Mouse (Mus musculus) thymus, adult 2 months (tissue): ENCODE data around the gene Gng12.

Source experiments
- CTCF ChIP-seq: fragments of 200-500 bp; IDR thresholded peaks from 2 replicates; pipeline ENCODE4 v1.5.1; 2012; ENCODE audit warnings: mild to moderate bottlenecking, control low read depth, low read length, moderate library complexity, borderline replicate concordance; ENCODE audit not compliant: control insufficient read depth, poor library complexity, insufficient read depth; ENCODE audit errors: extremely low read depth
- POLR2A ChIP-seq: fragments of 200-500 bp; IDR thresholded peaks from 2 replicates; pipeline ENCODE4 v1.6.1; 2012; ENCODE audit warnings: mild to moderate bottlenecking, low read length, control low read depth, moderate library complexity; ENCODE audit not compliant: control insufficient read depth, poor library complexity, insufficient read depth; ENCODE audit errors: extremely low read depth

DNA sequence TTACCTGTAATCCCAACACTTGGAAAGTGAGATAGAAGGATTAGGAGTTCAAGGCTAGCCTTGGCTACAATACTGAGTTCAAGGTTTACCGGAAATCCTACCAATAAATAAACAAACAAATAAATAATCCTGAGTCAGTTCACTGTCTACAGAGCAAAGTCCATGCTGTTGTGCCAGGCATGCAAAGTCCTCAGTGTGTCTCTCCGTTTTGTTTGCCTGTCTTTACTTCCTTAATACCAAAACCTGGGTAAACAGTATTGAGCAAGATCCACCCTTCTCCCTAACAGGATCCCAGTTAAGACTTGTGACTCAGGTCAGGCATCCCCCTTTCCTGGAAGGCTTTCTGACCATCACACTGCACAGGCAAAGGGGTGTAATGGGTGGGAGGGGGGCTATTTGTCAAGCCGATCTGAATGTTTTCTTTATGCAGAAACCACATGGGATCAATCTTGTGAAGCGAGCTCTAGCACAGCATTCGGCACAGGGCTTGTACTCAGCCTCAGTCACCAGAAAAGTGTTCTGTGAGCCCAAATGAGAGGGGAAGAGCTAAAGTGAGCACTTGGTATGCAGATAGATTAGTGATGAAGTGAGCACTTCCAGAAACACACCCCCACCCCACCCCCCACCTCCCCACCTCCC, 133.2 kb downstream of the Gng12 start:
- TF ChIP-seq CTCF, result no peak
- TF ChIP-seq POLR2A, result no peak
